Mouse (Mus musculus) limb, embryonic 11.5 days (tissue): ENCODE results near the gene Eif3i. TPM values are rescaled to one million over a fixed set of nuclear protein-coding genes. Genes with fewer than 3 reads are reported as not detected.

ENCODE experiments used
- ATAC-seq: fragments of 200-750 bp; cut with Nextera tagmentation; 2 replicates; pipeline ENCODE4 v1.8.0; 2017; ENCODE audit warnings: low read depth; ENCODE audit not compliant: insufficient number of reproducible peaks, low FRiP score, low TSS enrichment
- DNase-seq: peaks from one replicate; pipeline ENCODE4 v3.0.0-alpha.2; 2015; ENCODE audit warnings: low spot score
- H3K27ac ChIP-seq: fragments of 300-500 bp; sonication (generic); replicated peaks from 2 replicates; pipeline ENCODE4 v1.5.1; 2014; ENCODE audit warnings: low read depth, mild to moderate bottlenecking, low read length
- H3K27me3 ChIP-seq: fragments of 300-500 bp; sonication (generic); 2 replicates; pipeline ENCODE4 v1.6.1; 2014; ENCODE audit warnings: mild to moderate bottlenecking, low read length, mixed read lengths; ENCODE audit not compliant: control insufficient read depth, insufficient read depth
- H3K36me3 ChIP-seq: fragments of 300-500 bp; sonication (generic); 2 replicates; pipeline ENCODE4 v1.6.1; 2014; ENCODE audit warnings: mild to moderate bottlenecking, low read length, moderate library complexity, mixed read lengths; ENCODE audit not compliant: control insufficient read depth, insufficient read depth
- H3K4me1 ChIP-seq: fragments of 300-500 bp; sonication (generic); 2 replicates; pipeline ENCODE4 v1.6.1; 2014; ENCODE audit warnings: low read length, mixed read lengths; ENCODE audit not compliant: control insufficient read depth, insufficient read depth
- H3K4me2 ChIP-seq: fragments of 300-500 bp; sonication (generic); 2 replicates; pipeline ENCODE4 v1.6.1; 2014; ENCODE audit warnings: low read depth, mild to moderate bottlenecking, moderate library complexity; ENCODE audit not compliant: severe bottlenecking
- H3K4me3 ChIP-seq: fragments of 300-500 bp; sonication (generic); 2 replicates; pipeline ENCODE4 v1.5.1; 2014; ENCODE audit warnings: low read depth, low read length
- H3K9ac ChIP-seq: fragments of 300-500 bp; sonication (generic); 2 replicates; pipeline ENCODE4 v1.6.1; 2014; ENCODE audit warnings: mild to moderate bottlenecking, low read length
- H3K9me3 ChIP-seq: fragments of 300-500 bp; sonication (generic); 2 replicates; pipeline ENCODE4 v1.6.1; 2016; ENCODE audit warnings: low read length; ENCODE audit not compliant: control insufficient read depth
- WGBS: fragments of 180-500 bp; shearing (Covaris S2); extraction: QIAGEN DNeasy Blood & Tissue Kit; methylation state at CpG from one replicate; pipeline ENCODE4 v1.1.7; 2014; 5-methylcytosine and 5-hydroxymethylcytosine counted together
- polyA plus RNA-seq: library from polyadenylated mRNA; unstranded; fragments of >200 nt; fragmentation: Nextera tagmentation; extraction: Ambion mirVana; gene quantifications from 2 replicates; pipeline ENCODE4 v1.2.1, GENCODE M21; 2014

The Eif3i gene
- polyA plus RNA-seq, 1 experiment from 2014 or later = 317 TPM

DNA sequence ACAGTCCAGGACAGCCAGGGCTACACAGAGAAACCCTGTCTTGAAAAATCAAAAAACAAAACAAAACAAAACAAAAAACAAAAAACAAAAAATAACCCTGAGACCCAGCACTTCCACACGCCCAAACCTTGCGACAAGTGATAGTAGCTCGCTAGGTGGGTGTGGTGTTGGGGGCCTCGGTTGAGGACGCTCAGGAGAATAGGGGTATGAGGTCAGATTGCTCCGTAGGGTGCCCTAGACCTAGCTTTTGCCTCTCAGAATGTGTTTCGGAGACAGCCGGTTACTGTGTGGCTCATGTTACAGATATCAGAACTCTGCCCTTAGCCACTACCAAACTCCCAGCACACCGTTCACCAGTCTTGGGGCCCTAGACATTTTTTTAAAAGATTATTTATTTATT is 14.7 kb downstream of the Eif3i start:
- Histone ChIP-seq H3K4me3 (no peak overlapping the region), H3K36me3 (no peaks in the 10 kb centered on the region; the same call in 1 of the 2 replicates), H3K27me3 (no peaks in the 10 kb centered on the region), H3K27ac (no peak overlapping the region), H3K9me3 (no peaks in the 10 kb centered on the region), H3K4me2 (peak overlapping the region; percentile 56; the same call in 1 of the 2 replicates), H3K4me1 (no peaks in the 10 kb centered on the region), H3K9ac (no peak overlapping the region; the same call in 1 of the 2 replicates)
- ATAC-seq (no peak), DNase-seq (no peak)
- WGBS = 76% methylated on average over 9 of the region's 9 CpGs

DNA sequence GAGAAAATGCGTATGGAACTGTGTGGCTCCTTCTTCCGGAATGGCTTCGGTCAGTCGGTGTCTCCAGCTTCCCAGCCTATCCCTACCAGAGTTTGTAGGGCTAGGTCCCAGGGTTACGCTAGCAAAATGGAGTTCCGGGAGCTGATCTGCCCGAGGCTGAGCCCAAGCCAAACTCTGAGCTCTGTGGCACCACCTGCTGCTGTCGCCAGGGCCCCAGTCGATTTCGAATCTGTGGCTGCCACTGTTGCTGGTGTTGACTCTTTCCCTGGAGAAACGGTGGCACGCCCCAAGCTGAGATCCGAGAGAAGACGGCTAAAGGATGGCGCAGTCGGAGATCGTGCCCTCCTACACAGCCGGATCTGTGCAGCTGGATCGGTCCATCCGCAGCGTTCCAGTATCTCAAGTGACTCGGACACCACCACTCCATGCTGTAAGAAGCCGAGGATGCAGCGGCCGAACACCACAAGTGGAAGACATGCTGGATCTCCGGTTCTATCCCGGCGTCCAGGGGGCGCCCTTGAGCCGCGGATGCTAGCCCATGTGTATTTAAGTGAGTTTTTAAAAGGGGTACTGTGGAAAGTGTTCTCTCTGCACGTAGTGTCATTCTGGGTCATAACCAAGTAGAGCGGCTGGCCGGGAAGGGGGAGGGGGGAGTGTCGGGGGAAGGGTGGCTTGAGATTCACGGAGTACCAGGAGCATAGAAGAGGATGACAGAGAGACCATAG is 15.4 kb downstream of the Eif3i start:
- Histone ChIP-seq H3K36me3 (no peaks in the 10 kb centered on the region), H3K27ac (no peak overlapping the region)

DNA sequence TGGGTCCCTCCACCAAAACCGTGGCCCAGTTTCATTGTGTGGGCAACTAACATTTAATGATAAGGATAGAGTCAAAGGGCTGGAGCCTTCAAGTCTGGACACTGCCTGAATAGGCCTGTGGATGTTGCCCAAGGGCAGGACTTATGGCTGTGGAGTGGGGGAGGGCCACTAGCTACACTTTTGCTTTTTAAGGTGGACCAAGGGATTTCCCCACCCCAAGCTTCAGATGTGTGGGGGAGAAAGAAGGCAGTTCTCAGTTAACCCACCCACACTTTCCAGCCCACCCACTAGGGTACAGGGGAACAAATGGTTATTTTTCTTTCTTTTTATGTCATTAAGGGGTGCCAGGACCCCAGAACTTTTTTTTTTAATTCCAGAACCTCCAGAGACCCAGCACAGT is 16.1 kb downstream of the Eif3i start:
- WGBS = 79% methylated on average over 1 of the region's 1 CpGs
- Histone ChIP-seq H3K27ac (no peak overlapping the region), H3K4me2 (peak overlapping the region; percentile 56), H3K9me3 (no peaks in the 10 kb centered on the region), H3K36me3 (no peaks in the 10 kb centered on the region), H3K9ac (no peak overlapping the region; the same call in 1 of the 2 replicates), H3K4me1 (no peaks in the 10 kb centered on the region), H3K27me3 (no peaks in the 10 kb centered on the region), H3K4me3 (peak overlapping the region; percentile 29; the same call in 1 of the 2 replicates)
- ATAC-seq (no peak), DNase-seq (no peak)

More for the DNA sequence above, 15.4 kb downstream of the Eif3i start:
- H3K9me3 ChIP-seq = no peaks in the 10 kb centered on the region
- H3K27me3 ChIP-seq = no peaks in the 10 kb centered on the region
- ATAC-seq (peak; percentile 50), DNase-seq (peak; percentile 91)
- no peaks in the 10 kb centered on the region for H3K4me1 ChIP-seq
- WGBS = 2% methylated on average over 36 of the region's 36 CpGs
- H3K9ac ChIP-seq = peak overlapping the region; percentile 43
- H3K4me3 ChIP-seq = peak overlapping the region; percentile 29
- peak overlapping the region; percentile 56 for H3K4me2 ChIP-seq

DNA sequence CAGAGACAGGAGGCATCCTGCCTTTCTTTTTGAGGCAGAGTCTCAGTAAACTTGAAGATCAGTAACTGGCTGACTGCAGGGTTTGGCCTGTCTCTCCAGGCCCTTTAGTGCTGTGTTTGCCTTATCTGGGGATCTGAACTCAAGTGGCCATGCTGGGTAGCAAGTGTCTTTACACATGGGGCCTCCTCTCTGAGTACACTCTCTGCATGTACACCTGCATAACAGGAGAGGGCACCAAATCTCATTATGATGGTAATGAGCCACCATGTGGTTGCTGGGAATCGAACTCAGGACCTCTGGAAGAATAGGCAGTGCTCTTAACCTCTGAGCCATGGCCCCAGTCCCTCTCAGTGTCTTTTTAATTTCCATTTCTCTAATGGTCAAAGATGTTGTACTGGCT is 18.2 kb downstream of the Eif3i start:
- H3K9me3 ChIP-seq = no peaks in the 10 kb centered on the region
- H3K4me1 ChIP-seq = no peaks in the 10 kb centered on the region
- no peak overlapping the region for H3K27ac ChIP-seq
- H3K9ac ChIP-seq = no peak overlapping the region
- no peak for DNase-seq
- no peaks in the 10 kb centered on the region for H3K27me3 ChIP-seq
- H3K36me3 ChIP-seq = no peaks in the 10 kb centered on the region
- WGBS = 88% methylated on average over 1 of the region's 1 CpGs
- no peak overlapping the region for H3K4me3 ChIP-seq
- H3K4me2 ChIP-seq = no peak overlapping the region
- no peak for ATAC-seq

DNA sequence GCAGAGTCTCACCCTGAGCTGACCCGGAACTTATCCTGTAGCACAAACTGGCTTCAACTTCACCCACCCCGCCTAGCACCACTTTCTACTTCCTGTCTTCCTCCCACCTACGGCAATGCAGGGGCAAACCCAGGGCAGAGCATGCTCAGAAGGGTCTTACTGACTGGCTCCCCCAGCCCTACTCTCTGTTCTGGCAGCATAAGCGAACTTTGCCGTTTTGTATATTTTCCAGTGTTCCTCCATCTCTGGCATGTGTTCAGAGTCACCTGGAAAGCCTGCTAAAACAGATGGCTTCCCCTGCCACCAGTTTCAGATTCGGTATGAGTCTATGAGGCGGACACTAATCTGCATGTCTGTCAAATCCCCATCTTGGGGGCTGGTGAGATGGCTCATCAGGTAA is 20.1 kb downstream of the Eif3i start:
- no peak for ATAC-seq
- 61% methylated on average over 7 of the region's 7 CpGs for WGBS

DNA sequence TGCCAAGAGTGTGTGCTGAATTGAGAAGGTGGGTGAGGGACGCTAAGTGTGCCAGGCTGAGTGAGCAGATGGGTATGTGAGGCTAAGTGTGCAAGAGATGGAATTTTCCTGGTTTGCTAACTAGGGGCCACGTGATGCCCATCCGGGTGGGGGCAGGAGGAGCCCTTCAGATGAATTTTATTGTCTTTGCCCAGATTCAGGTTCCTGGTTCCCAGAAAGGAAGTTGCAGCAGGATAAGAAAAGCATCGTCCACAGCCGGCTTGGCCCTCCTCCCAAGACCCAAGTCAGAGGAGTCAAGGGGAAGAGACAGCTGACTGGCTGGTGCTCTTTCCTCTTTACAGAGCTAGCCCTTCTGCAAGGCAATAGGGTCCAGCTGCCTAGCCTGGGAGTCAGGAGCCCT is 22.0 kb downstream of the Eif3i start, which contains the start of gene Fam167b:
Fam167b (minus strand) TSS at position 84 of the 400 bp plus-strand sequence.
- Histone ChIP-seq H3K27me3 (no peaks in the 10 kb centered on the region), H3K4me1 (peaks cover 11% of the 10 kb centered on the region; the same call in 1 of the 2 replicates), H3K9ac (no peak within 1 kb of the TSS; the same call in 1 of the 2 replicates), H3K4me2 (no peak within 1 kb of the TSS), H3K4me3 (no peak within 1 kb of the TSS), H3K9me3 (no peaks in the 10 kb centered on the region), H3K36me3 (no peaks in the 10 kb centered on the region), H3K27ac (no peak within 1 kb of the TSS)
- DNase-seq (no peak), ATAC-seq (no peak)
- WGBS = 90% methylated on average over 5 of the region's 5 CpGs

More for the DNA sequence above, 20.1 kb downstream of the Eif3i start:
- Histone ChIP-seq H3K4me3 (no peak overlapping the region), H3K27ac (no peak overlapping the region), H3K27me3 (no peaks in the 10 kb centered on the region), H3K9ac (no peak overlapping the region), H3K4me2 (no peak overlapping the region), H3K36me3 (no peaks in the 10 kb centered on the region), H3K9me3 (no peaks in the 10 kb centered on the region), H3K4me1 (peaks cover 7% of the 10 kb centered on the region; the same call in 1 of the 2 replicates)
- DNase-seq = no peak

DNA sequence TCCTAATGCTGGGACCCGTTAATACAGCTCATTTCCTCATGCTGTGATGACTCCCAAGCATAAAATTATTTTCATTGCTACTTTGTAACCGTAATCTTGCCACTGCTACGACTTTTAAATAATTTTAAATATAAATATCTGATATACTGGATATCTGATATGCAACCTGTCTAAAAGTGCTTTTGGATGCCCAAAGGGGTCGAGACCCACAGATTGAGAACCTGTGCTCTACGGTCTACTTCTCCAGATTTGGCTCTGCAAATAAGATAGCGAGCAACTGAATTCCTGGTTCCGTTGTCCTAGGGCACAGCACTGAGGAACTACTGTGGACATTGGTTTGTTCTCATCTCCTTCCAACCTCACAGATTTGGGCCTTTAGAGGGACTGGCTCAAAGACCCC is 22.8 kb downstream of the Eif3i start:
- 86% methylated on average over 7 of the region's 7 CpGs for WGBS
- H3K9me3 ChIP-seq = no peaks in the 10 kb centered on the region
- no peak overlapping the region for H3K4me2 ChIP-seq
- no peaks in the 10 kb centered on the region for H3K36me3 ChIP-seq
- H3K9ac ChIP-seq = no peak overlapping the region
- DNase-seq = no peak
- H3K4me3 ChIP-seq = no peak overlapping the region
- H3K27ac ChIP-seq = no peak overlapping the region
- no peak for ATAC-seq
- H3K4me1 ChIP-seq = peaks cover 11% of the 10 kb centered on the region; the same call in 1 of the 2 replicates
- H3K27me3 ChIP-seq = no peaks in the 10 kb centered on the region

DNA sequence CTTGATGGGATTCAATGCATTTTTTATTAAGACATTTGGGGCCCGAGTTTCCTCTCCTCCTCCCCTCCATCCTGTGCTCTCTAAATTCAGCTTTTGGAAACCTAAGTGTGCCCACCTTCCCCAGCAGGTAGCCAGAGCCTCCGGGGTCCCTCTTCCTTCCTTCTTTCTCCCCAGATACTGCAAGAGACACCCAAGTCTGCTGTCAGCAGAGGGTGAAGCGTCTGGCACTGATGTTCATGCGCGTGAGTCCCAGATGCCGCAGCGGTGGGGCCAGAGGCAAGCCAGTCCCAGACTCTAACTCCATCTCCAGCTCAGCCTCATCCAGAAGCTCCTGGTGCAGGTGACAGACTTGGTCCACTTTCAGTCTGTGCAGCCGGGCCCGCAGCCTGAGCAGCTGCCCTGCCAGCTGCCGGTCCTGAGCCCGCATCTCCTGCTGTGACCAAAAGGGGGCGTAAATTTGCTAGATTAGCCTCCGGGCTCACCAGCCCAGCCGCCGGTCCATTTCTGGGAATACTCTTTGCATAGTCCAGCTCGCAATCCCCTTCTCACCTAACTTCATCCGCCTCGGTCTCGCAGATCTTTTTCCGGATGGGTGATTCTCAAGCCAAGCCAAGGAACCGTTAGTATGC is 23.5 kb downstream of the Eif3i start:
- Histone ChIP-seq H3K4me1 (peaks cover 11% of the 10 kb centered on the region; the same call in 1 of the 2 replicates), H3K27me3 (no peaks in the 10 kb centered on the region), H3K9ac (peak overlapping the region; percentile 30), H3K36me3 (no peaks in the 10 kb centered on the region), H3K4me3 (no peak overlapping the region), H3K27ac (no peak overlapping the region), H3K9me3 (no peaks in the 10 kb centered on the region), H3K4me2 (no peak overlapping the region)
- DNase-seq = peak; percentile 76
- ATAC-seq = no peak
- WGBS = 40% methylated on average over 21 of the region's 21 CpGs
